Mouse (Mus musculus) myocyte (in vitro differentiated cells): ENCODE data around the gene Bin2. TPM values are rescaled to one million over a fixed set of nuclear protein-coding genes. Genes with fewer than 3 reads are reported as not detected.

Experiments used
- H3K27me3 ChIP-seq: one replicate; pipeline ENCODE4 v1.6.1; 2011; ENCODE audit not compliant: control insufficient read depth, insufficient read depth, insufficient read length
- H3K36me3 ChIP-seq: one replicate; pipeline ENCODE4 v1.6.1; 2011; ENCODE audit not compliant: control insufficient read depth, insufficient read depth
- H3K4me2 ChIP-seq: one replicate; pipeline ENCODE4 v1.6.1; 2011; ENCODE audit warnings: low read depth, control low read depth
- H3K4me3 ChIP-seq: one replicate; pipeline ENCODE4 v1.5.1; 2011; ENCODE audit warnings: mild to moderate bottlenecking, control low read depth, moderate library complexity
- H3K79me2 ChIP-seq: one replicate; pipeline ENCODE4 v1.6.1; 2011; ENCODE audit not compliant: control insufficient read depth, insufficient read depth
- H3ac ChIP-seq: one replicate; pipeline ENCODE4 v1.6.1; 2011; ENCODE audit not compliant: control insufficient read depth, insufficient read length
- CEBPB ChIP-seq: IDR thresholded peaks from 2 replicates; pipeline ENCODE4 v1.6.1; 2011; ENCODE audit warnings: mild to moderate bottlenecking, moderate library complexity; ENCODE audit not compliant: poor library complexity, insufficient read depth, severe bottlenecking
- E2F4 ChIP-seq: IDR thresholded peaks from one replicate; pipeline ENCODE4 v1.6.1; 2011; ENCODE audit warnings: mild to moderate bottlenecking, control low read depth, moderate library complexity; ENCODE audit not compliant: insufficient read depth
- MAX ChIP-seq: IDR thresholded peaks from one replicate; pipeline ENCODE4 v1.6.1; 2011; ENCODE audit warnings: low read depth, mild to moderate bottlenecking, control low read depth
- MYOD1 ChIP-seq, 3 experiments: IDR thresholded peaks; one replicate each; pipeline ENCODE4 v1.6.1; 2011; ENCODE audit warnings: control low read depth in 2 of 3, low read depth in 2 of 3, mild to moderate bottlenecking in 2 of 3, moderate library complexity in 1 of 3; ENCODE audit not compliant: insufficient read length in 2 of 3, control insufficient read depth in 1 of 3
- MYOG ChIP-seq, 3 experiments: IDR thresholded peaks; one replicate each; pipeline ENCODE4 v1.6.1; 2011; ENCODE audit warnings: control low read depth in 2 of 3, low read depth in 2 of 3, mild to moderate bottlenecking in 2 of 3; ENCODE audit not compliant: insufficient read length in 2 of 3, control insufficient read depth in 1 of 3, insufficient read depth in 1 of 3
- POLR2A ChIP-seq: IDR thresholded peaks from one replicate; pipeline ENCODE4 v1.6.1; 2011; ENCODE audit warnings: low read depth, mild to moderate bottlenecking, control low read depth, moderate library complexity; ENCODE audit not compliant: insufficient read length
- POLR2AphosphoS2 ChIP-seq: IDR thresholded peaks from one replicate; pipeline ENCODE4 v1.6.1; 2011; ENCODE audit warnings: low read depth, control low read depth; ENCODE audit not compliant: insufficient read length
- REST ChIP-seq: IDR thresholded peaks from one replicate; pipeline ENCODE4 v1.6.1; 2011; ENCODE audit warnings: mild to moderate bottlenecking, control low read depth, moderate library complexity; ENCODE audit not compliant: insufficient read depth, insufficient read length
- SRF ChIP-seq: IDR thresholded peaks from one replicate; pipeline ENCODE4 v1.6.1; 2011; ENCODE audit warnings: low read depth; ENCODE audit not compliant: control insufficient read depth, insufficient read length
- TCF12 ChIP-seq: IDR thresholded peaks from one replicate; pipeline ENCODE4 v1.6.1; 2011; ENCODE audit warnings: mild to moderate bottlenecking, control low read depth; ENCODE audit not compliant: poor library complexity, insufficient read depth, severe bottlenecking
- TCF3 ChIP-seq: IDR thresholded peaks from one replicate; pipeline ENCODE4 v1.6.1; 2011; ENCODE audit warnings: low read depth, control low read depth; ENCODE audit not compliant: insufficient read length
- USF1 ChIP-seq: IDR thresholded peaks from one replicate; pipeline ENCODE4 v1.6.1; 2011; ENCODE audit warnings: low read depth, mild to moderate bottlenecking, control low read depth, moderate library complexity
- polyA plus RNA-seq: library from polyadenylated mRNA; unstranded; fragments of >200 nt; fragmentation: generic; extraction: Trizol; gene quantifications from one replicate; pipeline ENCODE4 v1.2.1, GENCODE M21; 2012; ENCODE audit warnings: missing spikeins

The Bin2 gene
- polyA plus RNA-seq, 1 experiment = not detected

DNA sequence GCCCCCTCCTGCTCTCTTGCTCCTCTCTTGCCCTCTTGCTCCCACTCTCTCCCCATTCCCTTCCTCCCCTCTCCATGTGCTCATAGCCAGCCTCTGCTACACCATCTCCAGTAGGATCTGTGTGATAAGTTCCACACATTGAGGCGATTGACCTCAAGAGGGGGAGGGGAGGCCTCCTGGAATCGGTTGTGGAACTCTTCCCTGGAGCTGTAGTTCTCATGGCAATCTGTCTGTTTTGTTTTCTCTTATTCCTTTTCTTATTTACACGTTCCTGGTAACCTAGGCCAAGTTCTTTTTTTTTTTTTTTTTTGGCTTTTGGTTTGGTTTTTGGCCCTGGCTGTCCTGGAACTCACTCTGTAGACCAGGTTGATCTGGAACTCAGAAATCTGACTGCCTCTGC lies 67.7 kb downstream of the Bin2 start:
- Histone ChIP-seq H3K27me3 (no peaks in the 10 kb centered on the region), H3K4me2 (no peak overlapping the region), H3K79me2 (no peaks in the 10 kb centered on the region), H3ac (no peak overlapping the region), H3K36me3 (no peaks in the 10 kb centered on the region), H3K4me3 (no peak overlapping the region)
- no peak for TF ChIP-seq CEBPB
- no peak for TF ChIP-seq TCF3
- TF ChIP-seq MYOD1 (IDR thresholded peaks at IDR 0.05; ENCODE audit: control insufficient read depth in 1 of 3, insufficient read length in 2 of 3, low read depth in 2 of 3) = no peak
- TF ChIP-seq REST = no peak
- TF ChIP-seq E2F4 = no peak
- no peak for TF ChIP-seq MAX
- no peak for TF ChIP-seq TCF12
- TF ChIP-seq USF1 = no peak
- TF ChIP-seq SRF = no peak
- TF ChIP-seq POLR2AphosphoS2 = no peak
- no peak for TF ChIP-seq POLR2A
- TF ChIP-seq MYOG (IDR thresholded peaks at IDR 0.05; ENCODE audit: control insufficient read depth in 1 of 3, insufficient read depth in 1 of 3, insufficient read length in 2 of 3, low read depth in 2 of 3) = no peak

DNA sequence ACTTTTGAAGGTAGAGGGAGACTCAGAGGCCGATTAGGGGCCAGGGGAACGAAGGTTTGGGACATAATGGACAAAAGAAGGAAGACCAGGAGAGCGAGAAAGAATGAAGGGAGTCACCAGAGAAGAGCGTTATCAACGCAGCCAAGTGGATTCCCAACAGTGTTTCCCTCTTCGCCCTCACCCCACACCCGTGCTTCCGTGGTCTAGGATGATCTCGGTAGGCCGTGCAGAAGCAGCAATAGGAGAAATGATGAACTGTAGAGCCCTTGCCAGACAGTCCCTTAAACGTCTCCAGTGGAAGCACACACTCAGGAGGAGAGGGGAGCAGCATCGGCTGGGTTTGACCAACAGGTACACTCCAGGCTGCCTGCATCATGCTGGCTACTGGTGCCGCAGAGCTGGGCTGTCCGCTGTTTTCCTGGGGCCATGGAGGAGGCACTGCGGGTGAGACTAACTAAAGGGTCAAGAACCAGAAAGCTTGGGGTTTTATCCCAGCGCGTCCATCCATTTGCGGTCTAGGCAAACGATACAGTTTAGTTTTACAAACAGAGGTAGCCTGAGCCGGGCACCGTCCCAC lies 68.6 kb downstream of the Bin2 start:
- no peaks in the 10 kb centered on the region for H3K27me3 ChIP-seq
- no peak for TF ChIP-seq MYOD1 (IDR thresholded peaks at IDR 0.05; ENCODE audit: control insufficient read depth in 1 of 3, insufficient read length in 2 of 3, low read depth in 2 of 3)
- no peak for TF ChIP-seq REST
- no peak for TF ChIP-seq E2F4
- no peak for TF ChIP-seq TCF12
- TF ChIP-seq POLR2A = no peak
- no peak for TF ChIP-seq MYOG (IDR thresholded peaks at IDR 0.05; ENCODE audit: control insufficient read depth in 1 of 3, insufficient read depth in 1 of 3, insufficient read length in 2 of 3, low read depth in 2 of 3)
- TF ChIP-seq USF1 = no peak
- TF ChIP-seq POLR2AphosphoS2 = no peak
- TF ChIP-seq SRF = no peak
- no peaks in the 10 kb centered on the region for H3K36me3 ChIP-seq
- peak overlapping the region; percentile 18 for H3K4me3 ChIP-seq
- no peak overlapping the region for H3ac ChIP-seq
- H3K79me2 ChIP-seq = no peaks in the 10 kb centered on the region
- H3K4me2 ChIP-seq = peak overlapping the region; percentile 94

DNA sequence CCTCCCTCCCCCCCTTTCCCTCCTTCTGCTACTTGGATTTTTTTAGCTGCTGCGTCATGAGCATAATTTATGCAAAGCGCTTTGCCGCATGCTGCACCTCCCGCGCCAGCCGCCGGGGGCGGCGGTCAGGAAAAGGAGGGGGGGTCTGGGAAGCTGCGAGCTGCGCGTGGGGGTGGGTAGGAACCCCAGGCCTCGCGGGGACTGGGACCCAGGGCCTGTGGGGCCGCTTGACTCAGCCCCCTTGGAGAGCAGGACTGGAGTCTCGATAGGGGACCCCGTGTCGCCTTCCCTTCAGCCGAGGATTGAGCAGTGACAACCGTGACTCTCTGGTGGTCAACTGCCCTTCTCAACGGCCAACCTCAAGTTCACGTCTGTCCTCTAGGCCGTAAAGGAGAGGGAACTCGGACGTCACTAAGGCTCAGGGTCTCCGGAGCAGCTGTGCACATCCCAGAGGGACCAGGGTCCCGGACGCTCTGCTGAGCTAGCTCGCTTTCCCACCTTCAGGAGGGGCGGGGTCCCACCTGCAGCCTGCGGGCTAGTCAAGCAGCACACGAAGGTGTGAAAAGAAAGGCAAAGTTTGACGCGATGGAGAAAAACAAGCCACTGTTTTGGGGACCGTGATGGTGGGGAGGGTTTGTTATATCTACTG lies 69.2 kb downstream of the Bin2 start:
- Histone ChIP-seq H3K4me3 (peak overlapping the region; percentile 18), H3K36me3 (no peaks in the 10 kb centered on the region), H3K79me2 (no peaks in the 10 kb centered on the region), H3K27me3 (no peaks in the 10 kb centered on the region), H3ac (peak overlapping the region; percentile 36), H3K4me2 (peak overlapping the region; percentile 94)
- TF ChIP-seq E2F4 (no peak), MYOG (IDR thresholded peaks at IDR 0.05; ENCODE audit: control insufficient read depth in 1 of 3, insufficient read depth in 1 of 3, insufficient read length in 2 of 3, low read depth in 2 of 3) (no peak), MAX (no peak)

DNA sequence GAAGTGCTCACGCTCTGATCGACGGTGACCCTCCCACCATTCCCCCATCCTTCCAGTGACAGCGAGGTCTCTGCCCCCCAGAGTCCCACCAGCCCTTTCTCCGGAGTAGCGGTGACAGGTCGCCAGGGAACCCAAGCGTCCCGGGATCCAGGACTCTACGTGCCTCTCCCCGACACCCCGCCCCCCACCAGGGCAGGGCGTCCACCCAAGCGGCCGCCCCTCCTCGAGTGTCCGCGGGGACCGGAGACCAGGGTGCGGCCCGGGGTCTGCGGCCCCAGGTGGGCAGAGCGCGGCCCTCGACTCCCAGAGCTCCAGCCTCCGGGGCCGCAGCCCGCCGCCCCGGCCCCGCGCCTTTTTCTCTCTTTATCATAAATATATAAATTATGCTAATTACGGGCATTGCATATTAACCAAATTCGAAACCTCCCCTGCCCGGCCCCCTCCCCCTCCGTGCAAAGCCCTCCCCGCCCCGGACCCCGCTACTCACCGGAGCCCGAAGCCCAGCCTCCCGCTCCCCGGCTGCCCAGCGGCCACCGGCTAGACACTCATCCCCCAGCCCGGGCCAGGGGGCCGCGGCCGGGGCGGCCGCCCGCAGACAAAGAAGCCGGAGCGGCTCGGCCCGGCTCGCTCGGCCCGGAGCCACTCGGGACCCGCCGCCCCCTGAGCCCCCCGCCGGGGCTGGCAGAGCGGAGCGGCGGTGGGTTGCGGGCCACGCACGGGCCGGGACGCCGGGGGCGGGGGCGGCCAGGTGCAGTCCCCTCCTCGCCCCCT lies 69.9 kb downstream of the Bin2 start, which contains the start of gene Pou6f1:
TSS of gene Pou6f1 (minus strand) at position 709 of the 771 bp plus-strand sequence.
- peak in 1 of 3 experiments; percentile 22 for TF ChIP-seq MYOG (IDR thresholded peaks at IDR 0.05; ENCODE audit: control insufficient read depth in 1 of 3, insufficient read depth in 1 of 3, insufficient read length in 2 of 3, low read depth in 2 of 3)
- no peak for TF ChIP-seq POLR2A
- TF ChIP-seq MYOD1 (IDR thresholded peaks at IDR 0.05; ENCODE audit: control insufficient read depth in 1 of 3, insufficient read length in 2 of 3, low read depth in 2 of 3) = peak in 1 of 3 experiments; percentile 61
- H3K79me2 ChIP-seq = no peaks in the 10 kb centered on the region

DNA sequence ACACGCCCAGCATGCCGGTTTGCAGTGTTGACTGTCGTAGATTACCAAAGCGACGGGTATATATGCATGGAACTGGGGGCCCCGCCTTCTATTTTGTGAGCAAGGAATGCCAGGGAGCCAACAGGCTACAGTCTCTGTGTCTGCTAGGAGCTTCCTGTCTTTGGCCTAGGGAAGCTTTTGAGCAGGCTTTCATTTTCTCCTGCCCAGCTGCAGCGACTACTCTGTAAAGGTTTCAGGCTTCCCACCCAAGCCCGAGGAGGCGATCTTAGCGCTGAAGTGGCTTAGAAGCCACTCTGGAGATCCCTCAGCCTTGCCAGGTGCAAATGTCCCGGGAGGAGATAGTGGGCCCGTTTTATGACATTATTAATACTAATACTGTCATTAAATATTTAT lies 70.5 kb downstream of the Bin2 start:
- TF ChIP-seq E2F4 = no peak
- TF ChIP-seq MAX = no peak
- no peak for TF ChIP-seq REST
- no peak for TF ChIP-seq TCF12
- TF ChIP-seq MYOD1 (IDR thresholded peaks at IDR 0.05; ENCODE audit: control insufficient read depth in 1 of 3, insufficient read length in 2 of 3, low read depth in 2 of 3) = no peak
- TF ChIP-seq MYOG (IDR thresholded peaks at IDR 0.05; ENCODE audit: control insufficient read depth in 1 of 3, insufficient read depth in 1 of 3, insufficient read length in 2 of 3, low read depth in 2 of 3) = no peak
- no peak for TF ChIP-seq POLR2AphosphoS2
- no peak for TF ChIP-seq USF1
- no peak for TF ChIP-seq POLR2A
- TF ChIP-seq SRF = no peak
- TF ChIP-seq CEBPB = no peak
- H3K4me2 ChIP-seq = peak overlapping the region; percentile 94
- H3K36me3 ChIP-seq = no peaks in the 10 kb centered on the region
- peak overlapping the region; percentile 18 for H3K4me3 ChIP-seq
- H3K79me2 ChIP-seq = no peaks in the 10 kb centered on the region
- no peaks in the 10 kb centered on the region for H3K27me3 ChIP-seq
- peak overlapping the region; percentile 36 for H3ac ChIP-seq

More for the DNA sequence above, 69.9 kb downstream of the Bin2 start, which contains the start of gene Pou6f1:
- Histone ChIP-seq H3K36me3 (no peaks in the 10 kb centered on the region), H3K4me3 (peak within 1 kb of the TSS; percentile 18), H3K4me2 (peak within 1 kb of the TSS; percentile 94), H3K27me3 (no peaks in the 10 kb centered on the region), H3ac (peak within 1 kb of the TSS; percentile 36)
